Mouse (Mus musculus): ENCODE results near the gene Ugt2a2. TPM values are rescaled to one million over a fixed set of nuclear protein-coding genes. Genes with fewer than 3 reads are reported as not detected.
"Not testable (repeated sequence)": the region's sequence is repeated elsewhere in the genome, so short reads cannot be mapped to it uniquely, and the experiment has no call there.

The Ugt2a2 gene
- polyA plus RNA-seq, 1 experiment from 2014 or later, result not detected

DNA sequence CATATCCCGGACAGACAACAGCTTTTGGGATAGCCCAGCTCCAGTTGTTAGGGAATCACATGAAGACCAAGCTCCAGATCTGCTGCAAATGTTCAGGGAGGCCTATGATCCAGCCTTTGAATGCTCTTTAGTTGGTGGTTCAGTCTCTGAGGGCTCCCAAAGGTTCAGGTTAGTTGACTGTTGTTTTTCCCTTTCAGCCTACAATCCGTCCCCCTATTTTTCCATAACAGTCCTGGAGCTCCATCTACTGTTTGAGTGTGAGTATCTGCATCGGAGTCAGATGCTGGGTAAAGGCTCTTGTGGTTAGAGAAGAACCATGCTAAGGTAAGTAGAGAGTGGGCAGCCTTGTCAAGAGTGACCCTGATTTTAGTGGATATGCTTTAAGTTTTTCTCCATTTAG, 45.8 kb downstream of the Ugt2a2 start:
- ATAC-seq (replicated peaks; ENCODE audit: low FRiP score), result peak; percentile 64
- Histone ChIP-seq H3K9ac (no peak overlapping the region), H3K4me2 (no peak overlapping the region), H3K4me1 (no peaks in the 10 kb centered on the region), H3K27me3 (no peaks in the 10 kb centered on the region), H3K27ac (no peak overlapping the region), H3K36me3 (no peaks in the 10 kb centered on the region), H3K4me3 (replicated peaks) (no peak overlapping the region), H3K9me3 (replicated peaks) (no peaks in the 10 kb centered on the region)
- WGBS, result 49% methylated on average over 3 of the region's 3 CpGs

DNA sequence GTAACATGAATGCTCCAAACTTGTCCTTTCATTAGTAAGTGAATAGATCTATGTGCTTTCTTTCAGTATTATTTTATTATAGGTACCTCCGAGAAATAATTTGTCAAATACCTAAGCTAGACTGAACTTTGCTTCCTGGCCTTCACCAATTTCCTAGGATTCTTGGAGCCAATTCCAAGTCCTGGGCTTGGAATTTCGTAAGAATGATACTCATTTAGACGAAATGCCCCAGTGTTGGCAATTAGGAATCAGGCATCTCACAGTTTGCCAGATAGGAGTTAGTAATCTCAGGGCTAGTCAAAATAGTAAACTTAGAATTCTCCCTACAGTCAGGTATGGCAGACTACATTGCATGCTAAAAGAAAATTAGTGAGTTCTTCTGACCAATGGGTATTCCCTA, 56.4 kb downstream of the Ugt2a2 start:
- H3K27me3 ChIP-seq, result no peaks in the 10 kb centered on the region
- H3K36me3 ChIP-seq, result no peaks in the 10 kb centered on the region
- no peak overlapping the region for H3K27ac ChIP-seq
- H3K9ac ChIP-seq, result no peak overlapping the region
- no peaks in the 10 kb centered on the region for H3K9me3 ChIP-seq (replicated peaks)
- H3K4me3 ChIP-seq (replicated peaks), result no peak overlapping the region
- WGBS, result 89% methylated on average over 3 of the region's 3 CpGs
- no peak overlapping the region for H3K4me2 ChIP-seq
- no peaks in the 10 kb centered on the region for H3K4me1 ChIP-seq
- no peak for ATAC-seq (replicated peaks; ENCODE audit: low FRiP score)

DNA sequence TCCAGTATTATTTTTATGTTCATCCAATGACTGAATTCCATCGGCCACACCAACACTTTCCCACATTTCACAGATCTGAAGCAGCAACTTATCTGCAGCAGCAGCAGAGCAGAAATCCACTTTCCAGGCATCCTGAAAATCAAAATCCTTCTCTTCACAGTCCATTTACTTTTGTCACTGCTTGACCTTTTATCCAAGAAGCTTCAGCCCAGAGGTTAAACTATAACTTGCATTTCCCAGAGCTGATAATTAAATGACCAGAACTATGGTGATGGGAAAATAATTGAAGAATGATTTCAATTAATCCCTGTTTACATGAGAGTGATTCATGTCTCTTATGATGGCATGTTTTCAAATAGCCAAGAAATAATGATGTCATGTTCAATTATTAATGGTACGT, 58.0 kb downstream of the Ugt2a2 start, which contains the start of gene Ugt2b38:
Ugt2b38 (minus strand) TSS at position 163 of the 400 bp plus-strand sequence.
- 93% methylated on average over 1 of the region's 2 CpGs for WGBS
- H3K9me3 ChIP-seq (replicated peaks); H3K36me3 ChIP-seq; H3K9ac ChIP-seq; H3K4me3 ChIP-seq (replicated peaks); H3K4me2 ChIP-seq; H3K4me1 ChIP-seq; H3K27ac ChIP-seq; H3K27me3 ChIP-seq; ATAC-seq (replicated peaks; ENCODE audit: low FRiP score): not testable (repeated sequence)

Other genes with a start within 250 kb of the Ugt2a2 start
- 26.8 and 28.9 TPM in 2 replicates for gene Ugt2b37, start 227.5 kb downstream of the Ugt2a2 start, polyA plus RNA-seq (2015; fragmentation: Nextera tagmentation; extraction: Ambion mirVana)
- 0.08 TPM in 1 of 2 replicates, not detected in the other for gene Ugt2a3, start 145.1 kb downstream of the Ugt2a2 start, polyA plus RNA-seq (2015; fragmentation: Nextera tagmentation; extraction: Ambion mirVana)
- gene Ugt2b38, start 58.1 kb downstream of the Ugt2a2 start, polyA plus RNA-seq (2015; fragmentation: Nextera tagmentation; extraction: Ambion mirVana), result 2.2 and 2.8 TPM in 2 replicates
- not detected in 2 replicates for gene Gm43638, start 4.5 kb upstream of the Ugt2a2 start, polyA plus RNA-seq (2015; fragmentation: Nextera tagmentation; extraction: Ambion mirVana)
- gene Ugt2a1, start 8.6 kb upstream of the Ugt2a2 start, polyA plus RNA-seq (2015; fragmentation: Nextera tagmentation; extraction: Ambion mirVana), result not detected in 2 replicates
- gene Sult1b1, start 55.9 kb upstream of the Ugt2a2 start, polyA plus RNA-seq (2015; fragmentation: Nextera tagmentation; extraction: Ambion mirVana), result 1.3 and 2.4 TPM in 2 replicates
- gene Sult1d1, start 86.8 kb upstream of the Ugt2a2 start, polyA plus RNA-seq (2015; fragmentation: Nextera tagmentation; extraction: Ambion mirVana), result 54.9 and 59.1 TPM in 2 replicates
- 0.42 and 0.91 TPM in 2 replicates for gene Sult1e1, start 109.3 kb upstream of the Ugt2a2 start, polyA plus RNA-seq (2015; fragmentation: Nextera tagmentation; extraction: Ambion mirVana)
- not detected in 2 replicates for gene Csn1s1, start 183.9 kb upstream of the Ugt2a2 start, polyA plus RNA-seq (2015; fragmentation: Nextera tagmentation; extraction: Ambion mirVana)
- not detected in 2 replicates for gene Csn2, start 217.4 kb upstream of the Ugt2a2 start, polyA plus RNA-seq (2015; fragmentation: Nextera tagmentation; extraction: Ambion mirVana)